Mouse (Mus musculus) heart, adult 2 months (tissue): ENCODE data around the gene Mast2. TPM values are rescaled to one million over a fixed set of nuclear protein-coding genes. Genes with fewer than 3 reads are reported as not detected.

Experiments used
- DNase-seq, 2 experiments: peaks; one replicate each; pipeline ENCODE4 v3.0.0; 2021
- H3K27ac ChIP-seq: fragments of 200-600 bp; 2 replicates; pipeline ENCODE4 v1.8.1; 2022
- H3K27me3 ChIP-seq: fragments of 200-500 bp; 2 replicates; pipeline ENCODE4 v1.6.1; 2012; ENCODE audit warnings: mild to moderate bottlenecking, low read length, inconsistent platforms, mixed read lengths; ENCODE audit not compliant: control insufficient read depth, insufficient read depth
- H3K36me3 ChIP-seq: fragments of 200-500 bp; 2 replicates; pipeline ENCODE4 v1.6.1; 2012; ENCODE audit warnings: low read length, inconsistent platforms; ENCODE audit not compliant: control insufficient read depth, insufficient read depth
- H3K4me1 ChIP-seq: fragments of 200-500 bp; 2 replicates; pipeline ENCODE4 v1.6.1; 2011; ENCODE audit warnings: low read length; ENCODE audit not compliant: control insufficient read depth, insufficient read depth
- H3K4me3 ChIP-seq: fragments of 200-600 bp; 2 replicates; pipeline ENCODE4 v1.8.1; 2022
- H3K79me2 ChIP-seq: fragments of 200-500 bp; replicated peaks from 2 replicates; pipeline ENCODE4 v1.6.1; 2012; ENCODE audit warnings: mild to moderate bottlenecking, inconsistent platforms, low read length, moderate library complexity, mixed read lengths; ENCODE audit not compliant: control insufficient read depth, insufficient read depth
- H3K9ac ChIP-seq: fragments of 200-500 bp; 2 replicates; pipeline ENCODE4 v1.6.1; 2012; ENCODE audit warnings: low read depth, mild to moderate bottlenecking, control low read depth, inconsistent platforms, low read length, mixed read lengths
- CTCF ChIP-seq: fragments of 200-600 bp; IDR thresholded peaks from 2 replicates; pipeline ENCODE4 v1.8.1; 2022; ENCODE audit warnings: antibody characterized with exemption, mild to moderate bottlenecking, moderate library complexity
- EP300 ChIP-seq: fragments of 200-500 bp; IDR thresholded peaks from 2 replicates; pipeline ENCODE4 v1.6.1; 2011; ENCODE audit warnings: low read depth, low read length, control low read depth; ENCODE audit not compliant: insufficient read depth
- POLR2A ChIP-seq: fragments of 200-500 bp; IDR thresholded peaks from 2 replicates; pipeline ENCODE4 v1.6.1; 2011; ENCODE audit warnings: mild to moderate bottlenecking, low read depth, low read length, control low read depth; ENCODE audit not compliant: insufficient read depth
- WGBS: fragments of 180-500 bp; shearing (Covaris S2); methylation state at CpG from one replicate; pipeline ENCODE4 v1.1.7; 2018; 5-methylcytosine and 5-hydroxymethylcytosine counted together
- intact Hi-C: fragments of 180-260 bp; cut with DNase I; formaldehyde crosslinking; loops from one replicate; pipeline ENCODE4 v1.15.1; 2025
- polyA plus RNA-seq: library from polyadenylated mRNA; depleted of rRNA; stranded (reverse); fragments of >200 nt; gene quantifications from 2 replicates; pipeline ENCODE4 v1.2.3, GENCODE M21; 2012
- total RNA-seq, 2 experiments: library from RNA; stranded (reverse); gene quantifications; 2 replicates each; pipeline ENCODE4 v1.2.3; 2021

Mast2 gene
- total and polyA plus RNA-seq, 3 experiments: 108 to 144 (median 136) TPM

DNA sequence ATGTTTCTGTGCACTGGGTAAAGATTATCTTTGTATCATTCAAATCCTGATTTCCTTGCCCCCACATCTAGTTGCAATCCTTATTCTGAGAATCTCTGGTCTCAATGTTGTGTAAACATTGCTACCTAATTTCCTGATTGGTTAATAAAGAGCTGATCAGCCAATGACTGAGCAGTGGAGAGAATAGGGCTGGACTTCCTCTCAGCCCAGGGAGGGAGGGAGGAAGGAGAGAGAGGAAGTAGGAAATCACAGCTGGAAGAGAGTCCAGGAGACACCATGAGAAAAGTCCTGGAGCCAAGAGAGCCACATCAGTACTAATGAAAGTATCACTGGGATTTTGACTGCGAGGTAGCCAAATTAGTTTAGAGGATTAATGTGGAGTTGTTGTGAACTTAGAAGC lies 127.7 kb downstream of the Mast2 start:
- intact Hi-C loops: no loop called here
- Histone ChIP-seq H3K27me3 (no peaks in the 10 kb centered on the region), H3K9ac (no peak overlapping the region), H3K79me2 (no peaks in the 10 kb centered on the region), H3K27ac (no peak overlapping the region), H3K36me3 (no peaks in the 10 kb centered on the region), H3K4me1 (no peaks in the 10 kb centered on the region), H3K4me3 (no peak overlapping the region)
- TF ChIP-seq EP300 (no peak), CTCF (no peak), POLR2A (no peak)
- no peak for DNase-seq
- 89% methylated on average over 1 of the region's 1 CpGs for WGBS

GRCm38 (mm10) chr4:116329256-116329655 lies 134.7 kb downstream of the Mast2 start:
- no peaks in the 10 kb centered on the region for H3K36me3 ChIP-seq
- intact Hi-C loops: no loop called here

GRCm38 (mm10) chr4:116322127-116322526 lies 141.9 kb downstream of the Mast2 start:
- 17% methylated on average over 6 of the region's 6 CpGs for WGBS
- H3K36me3 ChIP-seq: peaks cover 11% of the 10 kb centered on the region

More at GRCm38 (mm10) chr4:116329256-116329655, 134.7 kb downstream of the Mast2 start:
- Histone ChIP-seq H3K4me3 (no peak overlapping the region), H3K4me1 (no peaks in the 10 kb centered on the region), H3K27me3 (no peaks in the 10 kb centered on the region), H3K9ac (no peak overlapping the region), H3K79me2 (no peaks in the 10 kb centered on the region), H3K27ac (no peak overlapping the region)
- 93% methylated on average over 3 of the region's 3 CpGs for WGBS
- TF ChIP-seq EP300: no peak
- TF ChIP-seq CTCF: no peak
- no peak for TF ChIP-seq POLR2A
- no peak for DNase-seq

DNA sequence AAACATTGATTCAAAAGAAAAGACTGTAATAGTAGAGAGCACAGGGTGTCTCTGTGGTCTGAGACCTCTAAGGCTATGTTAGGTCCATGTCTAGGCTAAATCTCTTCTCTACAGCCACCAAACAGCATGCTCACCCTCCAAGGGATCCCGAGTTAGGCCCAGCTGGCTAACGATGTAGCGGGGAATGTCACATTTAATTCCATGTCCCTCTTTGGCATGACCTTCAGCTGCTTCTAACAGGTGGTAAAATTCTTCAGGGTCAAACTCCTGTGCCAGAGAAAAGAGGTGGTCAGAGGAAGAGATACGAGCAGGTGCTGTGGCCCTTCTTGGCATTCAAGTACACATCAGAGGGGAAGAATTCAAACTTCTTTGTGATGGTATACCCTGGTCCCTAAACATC lies 146.4 kb downstream of the Mast2 start:
- H3K4me3 ChIP-seq: no peak overlapping the region
- no peak overlapping the region for H3K27ac ChIP-seq
- H3K36me3 ChIP-seq: peaks cover 10% of the 10 kb centered on the region
- DNase-seq: no peak
- TF ChIP-seq POLR2A (no peak), CTCF (no peak), EP300 (no peak)
- H3K79me2 ChIP-seq: no peaks in the 10 kb centered on the region
- peaks cover 5% of the 10 kb centered on the region for H3K4me1 ChIP-seq
- intact Hi-C loops: no loop called here
- H3K9ac ChIP-seq: no peak overlapping the region
- WGBS: 85% methylated on average over 4 of the region's 4 CpGs
- H3K27me3 ChIP-seq: no peaks in the 10 kb centered on the region

More at GRCm38 (mm10) chr4:116322127-116322526, 141.9 kb downstream of the Mast2 start:
- Histone ChIP-seq H3K79me2 (no peaks in the 10 kb centered on the region), H3K4me3 (no peak overlapping the region), H3K9ac (no peak overlapping the region), H3K4me1 (peaks cover 5% of the 10 kb centered on the region), H3K27ac (no peak overlapping the region), H3K27me3 (no peaks in the 10 kb centered on the region)
- TF ChIP-seq POLR2A: 0 out of 2 replicates have a peak, but pooled peaks have one; percentile 11
- no peak for TF ChIP-seq EP300
- intact Hi-C loops: no loop called here
- peak; percentile 27 to 51 for DNase-seq

- Histone ChIP-seq H3K27me3 (no peaks in the 10 kb centered on the region), H3K79me2 (no peaks in the 10 kb centered on the region), H3K36me3 (peaks cover 6% of the 10 kb centered on the region; the same call in 1 of the 2 replicates), H3K27ac (no peak overlapping the region), H3K4me3 (no peak overlapping the region), H3K9ac (no peak overlapping the region), H3K4me1 (peaks cover 2% of the 10 kb centered on the region)
- no peak for DNase-seq
- intact Hi-C loops: no loop called here
- 6% methylated on average over 1 of the region's 1 CpGs for WGBS
- TF ChIP-seq CTCF (no peak), POLR2A (no peak), EP300 (no peak)
Measured at GRCm38 (mm10) chr4:116304551-116304950, 159.4 kb downstream of the Mast2 start.

- Histone ChIP-seq H3K27ac (peak overlapping the region; percentile 60), H3K9ac (no peak overlapping the region), H3K4me1 (peaks cover 2% of the 10 kb centered on the region), H3K4me3 (no peak overlapping the region), H3K79me2 (no peaks in the 10 kb centered on the region), H3K36me3 (peaks cover 6% of the 10 kb centered on the region; the same call in 1 of the 2 replicates), H3K27me3 (no peaks in the 10 kb centered on the region)
- TF ChIP-seq CTCF (no peak), EP300 (no peak), POLR2A (no peak)
- no peak for DNase-seq
- intact Hi-C loops: no loop called here
- WGBS: 31% methylated on average over 4 of the region's 4 CpGs
Measured at GRCm38 (mm10) chr4:116300878-116301355, 163.1 kb downstream of the Mast2 start.

DNA sequence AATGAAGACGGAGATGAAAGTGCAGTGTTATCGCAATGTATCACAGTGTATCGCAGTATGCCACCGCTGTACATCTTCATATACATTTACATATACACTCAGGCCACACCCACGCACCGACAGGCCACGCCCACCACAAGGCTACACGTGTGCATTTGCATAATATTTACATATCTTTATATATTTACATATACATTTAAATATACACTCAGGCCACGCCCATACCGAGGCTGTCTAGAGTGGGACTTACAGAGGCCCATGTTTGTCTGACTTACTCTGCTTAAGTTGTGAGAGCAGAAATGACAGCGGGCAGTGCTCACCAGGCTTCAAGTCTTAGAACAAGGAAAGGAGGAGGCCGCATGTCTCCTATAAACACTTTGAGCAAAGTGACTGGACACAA lies 170.7 kb downstream of the Mast2 start:
- H3K36me3 ChIP-seq: no peaks in the 10 kb centered on the region

More for the DNA sequence above, 170.7 kb downstream of the Mast2 start:
- DNase-seq: no peak
- Histone ChIP-seq H3K4me1 (no peaks in the 10 kb centered on the region), H3K79me2 (no peaks in the 10 kb centered on the region), H3K4me3 (no peak overlapping the region), H3K27ac (no peak overlapping the region), H3K27me3 (no peaks in the 10 kb centered on the region), H3K9ac (no peak overlapping the region)
- intact Hi-C loops: no loop called here
- WGBS: 82% methylated on average over 12 of the region's 12 CpGs
- TF ChIP-seq POLR2A: no peak
- TF ChIP-seq CTCF: no peak
- TF ChIP-seq EP300: no peak
